Mouse (Mus musculus) cerebellum, postnatal 14 days (tissue): Measurements from ENCODE around the gene Gm14569.

Experiments
- DNase-seq, 2 experiments: peaks; one replicate each; pipeline ENCODE4 v3.0.0; 2021; ENCODE audit warnings: mixed read lengths in 2 of 2

Gm14569 gene

GRCm38 (mm10) chrX:36491730-36492129 lies at the start of gene Gm14569:
TSS of gene Gm14569 (minus strand) at chrX:36491830.
- no peak for DNase-seq

DNA sequence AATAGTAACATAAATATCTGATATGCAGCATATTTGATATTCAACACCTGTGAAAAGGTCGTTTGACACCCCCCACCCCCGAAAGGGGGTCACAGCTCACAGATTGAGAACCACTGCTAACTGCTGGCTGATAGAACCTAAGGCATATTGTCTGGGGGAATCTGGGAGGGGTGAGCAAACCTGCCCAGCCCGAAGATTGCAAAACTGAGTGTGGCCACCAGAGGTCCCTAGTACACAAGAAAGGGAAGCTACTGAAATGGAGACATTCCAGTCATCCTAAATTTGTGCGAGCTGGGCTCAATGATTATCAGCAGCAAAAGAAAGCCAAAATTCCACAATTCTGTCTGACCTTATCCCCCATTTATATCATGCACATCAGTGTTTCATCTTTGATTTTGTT lies 42.9 kb upstream of the Gm14569 start:
- DNase-seq: peak; percentile 81 to 91

DNA sequence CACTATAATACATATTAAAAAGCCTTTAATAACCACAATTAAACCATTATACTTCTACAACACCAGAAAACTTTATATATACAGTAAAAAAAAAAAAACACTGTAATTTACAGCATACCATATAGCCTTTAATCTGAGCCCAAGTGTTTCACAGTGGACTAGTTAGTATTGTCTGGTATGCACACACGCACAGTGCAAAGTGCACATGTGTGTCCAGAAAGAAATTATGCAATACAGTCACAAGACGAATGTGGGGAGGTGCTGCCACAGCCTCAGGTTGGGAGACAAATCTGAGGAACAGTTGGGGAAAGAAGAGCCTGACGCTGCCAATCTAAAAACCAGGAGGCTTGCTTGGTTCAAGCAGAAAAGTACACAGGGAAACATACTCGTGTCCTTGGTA lies 42.1 kb upstream of the Gm14569 start:
- no peak for DNase-seq

- DNase-seq: no peak
These were observed 38.6 kb upstream of the Gm14569 start for GRCm38 (mm10) chrX:36530251-36530650.

DNA sequence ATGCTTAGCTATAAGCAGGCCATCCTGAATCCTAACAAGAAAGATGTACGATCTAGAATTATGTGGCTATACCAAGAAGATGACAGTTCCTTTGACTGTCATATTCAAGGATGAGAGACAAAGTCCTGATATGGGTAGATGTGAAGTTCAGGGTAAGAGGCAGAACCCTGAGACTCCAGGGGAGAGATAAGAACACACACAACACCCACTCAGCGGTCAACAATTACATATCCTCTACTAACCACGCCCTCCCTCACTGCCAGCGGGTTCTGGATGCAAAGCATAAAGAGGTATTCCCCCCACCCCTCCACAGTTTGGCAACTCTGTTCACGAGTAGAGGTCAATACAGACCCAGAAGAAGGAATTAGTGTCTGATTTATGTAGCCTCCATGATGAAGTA lies 32.1 kb upstream of the Gm14569 start:
- no peak for DNase-seq

DNA sequence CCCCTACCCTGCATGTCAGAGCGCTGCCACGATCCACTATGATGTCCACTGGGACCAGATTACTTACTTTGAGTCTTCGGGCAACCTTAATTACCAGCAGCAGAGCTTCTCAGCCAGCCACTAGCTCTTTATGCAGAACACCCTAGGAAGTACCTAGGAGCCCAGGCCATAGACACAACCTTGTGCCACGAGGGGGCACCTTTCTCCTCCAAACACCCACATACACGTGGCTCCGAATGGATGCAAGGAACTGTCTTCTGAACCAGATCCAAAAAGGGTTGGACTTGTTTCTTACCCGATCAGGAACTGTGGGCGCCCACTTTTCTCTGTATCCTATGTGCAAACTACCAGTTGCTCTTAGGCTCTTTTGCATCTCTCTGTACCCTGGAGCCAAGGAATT lies 22.1 kb upstream of the Gm14569 start:
- no peak for DNase-seq

- peak in 1 of 2 experiments; percentile 4 for DNase-seq
These were observed 21.6 kb upstream of the Gm14569 start for GRCm38 (mm10) chrX:36513231-36513630.

DNA sequence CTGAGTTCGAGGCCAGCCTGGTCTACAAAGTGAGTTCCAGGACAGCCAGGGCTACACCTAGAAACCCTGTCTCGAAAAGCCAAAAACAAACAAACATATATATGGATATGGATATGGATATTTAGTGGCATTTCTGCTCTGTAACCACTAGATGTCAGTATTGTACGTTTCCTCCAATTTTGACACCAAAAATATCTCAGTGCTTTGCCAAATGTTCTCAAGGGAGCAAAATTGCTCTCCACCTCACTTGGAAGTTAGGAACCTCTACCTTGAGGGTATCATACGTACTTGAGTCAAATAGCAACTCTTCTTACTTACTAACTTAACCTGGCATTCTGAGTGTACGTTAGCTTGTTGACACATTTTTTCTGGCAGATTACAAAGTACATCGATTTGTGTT lies 15.2 kb upstream of the Gm14569 start:
- DNase-seq: peak in 1 of 2 experiments; percentile 3

GRCm38 (mm10) chrX:36489506-36489905 lies 2.1 kb downstream of the Gm14569 start:
- DNase-seq: peak; percentile 3 to 5

GRCm38 (mm10) chrX:36487996-36488395 lies 3.6 kb downstream of the Gm14569 start:
- peak in 1 of 2 experiments; percentile 2 for DNase-seq

DNA sequence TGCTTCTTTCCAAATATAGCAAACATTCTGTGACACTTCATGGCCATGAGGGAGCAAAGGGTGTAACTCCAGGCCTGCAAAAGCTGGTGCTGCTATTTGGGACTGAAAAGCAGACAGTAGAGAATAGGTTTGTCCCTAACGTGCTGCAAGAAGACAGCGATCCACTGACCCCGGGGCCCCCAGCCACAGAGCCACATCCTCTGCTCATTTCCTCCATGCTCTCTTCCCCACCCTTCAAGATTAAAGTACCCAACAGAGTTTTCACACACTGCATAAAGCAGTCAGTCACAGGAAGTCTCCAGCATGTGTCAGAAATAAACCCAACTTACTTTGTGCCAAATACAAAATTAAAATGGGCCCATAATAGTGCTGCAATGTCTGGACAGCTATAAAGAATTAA lies 16.8 kb downstream of the Gm14569 start:
- no peak for DNase-seq

GRCm38 (mm10) chrX:36474103-36474751 lies 17.4 kb downstream of the Gm14569 start:
- DNase-seq: no peak

GRCm38 (mm10) chrX:36456031-36456430 lies 35.6 kb downstream of the Gm14569 start:
- DNase-seq: peak; percentile 18 to 44

GRCm38 (mm10) chrX:36437932-36438331 lies 53.7 kb downstream of the Gm14569 start:
- no peak for DNase-seq

GRCm38 (mm10) chrX:36434993-36435392 lies 56.6 kb downstream of the Gm14569 start:
- DNase-seq: peak; percentile 0 to 4

DNA sequence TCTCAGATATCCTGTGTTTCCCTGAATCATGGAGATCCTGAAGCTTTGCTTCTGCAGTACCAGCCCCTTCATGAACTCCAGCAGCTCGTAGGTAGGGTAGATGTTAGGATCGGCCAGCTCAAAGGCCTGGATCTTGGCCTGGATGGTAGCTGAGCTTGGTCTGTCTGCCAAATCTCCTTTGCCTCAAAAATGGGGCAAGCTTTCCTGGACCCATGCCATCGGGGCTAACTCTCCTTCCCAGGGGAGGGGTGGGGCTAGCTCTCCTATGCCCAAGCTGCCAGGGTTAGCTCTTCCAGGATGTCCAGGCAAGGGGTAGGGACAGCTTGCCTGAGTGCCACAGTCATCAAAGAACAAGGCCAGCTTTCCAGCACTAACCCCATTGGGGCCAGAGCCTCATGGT lies 72.5 kb downstream of the Gm14569 start:
- peak; percentile 1 to 9 for DNase-seq

- DNase-seq: peak in 1 of 2 experiments; percentile 7
These were observed 89.3 kb downstream of the Gm14569 start for GRCm38 (mm10) chrX:36402316-36402715.

DNA sequence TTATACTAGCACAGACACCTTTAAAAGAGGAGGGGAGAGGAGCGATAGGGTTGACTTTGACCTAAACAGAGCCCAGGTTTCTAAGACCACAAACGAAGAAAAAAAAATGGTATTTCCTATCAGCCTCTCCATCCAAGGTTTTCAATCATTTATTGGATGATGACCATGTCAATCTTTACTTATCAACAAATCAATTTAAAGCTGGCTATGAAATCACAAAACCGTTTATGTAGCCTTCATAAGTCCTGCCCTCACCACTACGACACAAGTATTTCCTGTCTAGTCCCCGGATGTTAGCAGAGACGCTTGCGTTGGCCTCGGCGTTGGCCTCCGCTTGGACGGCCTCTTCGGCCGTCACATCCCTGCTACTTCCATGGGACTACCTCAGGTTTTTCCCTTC lies 90.7 kb downstream of the Gm14569 start, which contains the start of gene Gm6268:
Gene Gm6268 (plus strand): TSS at position 301 of the 400 bp plus-strand sequence.
- no peak for DNase-seq

DNA sequence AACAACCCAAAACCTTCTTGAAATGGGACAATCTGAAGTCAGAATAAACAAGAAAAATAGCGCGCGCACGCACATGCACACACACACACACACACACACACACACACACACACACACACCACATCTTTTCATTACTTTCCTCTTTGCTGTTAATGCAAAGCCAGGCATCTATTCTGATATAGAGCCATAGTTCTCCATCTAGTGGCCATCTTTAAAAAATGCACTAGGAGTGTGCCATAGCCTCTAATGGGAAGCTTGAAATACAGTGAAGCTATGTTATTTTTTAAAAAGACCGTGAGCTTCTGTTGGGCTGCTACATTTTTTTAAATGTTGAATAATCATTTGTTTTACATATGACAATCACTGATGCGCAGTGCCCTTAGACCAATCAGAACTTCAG lies 98.4 kb downstream of the Gm14569 start:
- DNase-seq: peak in 1 of 2 experiments; percentile 2

DNA sequence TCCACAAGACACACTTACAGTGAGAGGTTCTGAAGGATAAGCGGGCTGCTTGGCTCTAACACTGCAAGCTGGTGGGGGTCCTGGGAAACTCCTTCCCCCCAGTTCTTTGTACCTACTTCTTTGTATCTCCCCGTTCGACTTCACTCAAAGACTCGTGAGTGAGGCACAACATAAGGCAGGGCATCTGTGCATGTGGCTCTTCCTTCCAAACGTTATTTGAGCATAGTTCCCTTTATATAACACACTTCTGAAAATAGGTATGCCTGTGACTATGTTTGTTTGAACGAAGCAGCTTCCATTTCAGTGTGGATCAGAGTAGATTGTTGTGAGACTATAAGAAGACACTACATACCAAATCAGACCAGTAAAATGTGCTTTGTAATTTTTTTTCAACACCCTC lies 99.0 kb downstream of the Gm14569 start:
- DNase-seq: no peak

DNA sequence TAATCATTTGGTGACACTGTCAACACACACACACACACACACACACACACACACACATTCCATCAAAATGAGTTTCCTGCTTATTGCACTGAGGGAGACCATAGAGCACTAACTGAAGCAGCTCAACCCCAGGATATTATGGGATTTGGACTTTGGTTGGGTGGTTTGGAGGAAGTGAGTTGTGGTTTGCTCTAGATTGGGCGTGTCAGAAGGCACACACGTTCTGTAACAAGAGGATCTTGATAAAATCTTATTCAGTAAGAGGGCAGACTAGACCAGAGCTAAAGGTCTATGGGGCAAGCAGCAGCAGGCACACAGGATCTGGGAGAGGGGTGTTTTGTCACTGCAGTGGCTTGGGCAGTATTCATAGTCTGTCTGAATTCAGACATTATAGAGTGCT lies 101.1 kb downstream of the Gm14569 start:
- no peak for DNase-seq

DNA sequence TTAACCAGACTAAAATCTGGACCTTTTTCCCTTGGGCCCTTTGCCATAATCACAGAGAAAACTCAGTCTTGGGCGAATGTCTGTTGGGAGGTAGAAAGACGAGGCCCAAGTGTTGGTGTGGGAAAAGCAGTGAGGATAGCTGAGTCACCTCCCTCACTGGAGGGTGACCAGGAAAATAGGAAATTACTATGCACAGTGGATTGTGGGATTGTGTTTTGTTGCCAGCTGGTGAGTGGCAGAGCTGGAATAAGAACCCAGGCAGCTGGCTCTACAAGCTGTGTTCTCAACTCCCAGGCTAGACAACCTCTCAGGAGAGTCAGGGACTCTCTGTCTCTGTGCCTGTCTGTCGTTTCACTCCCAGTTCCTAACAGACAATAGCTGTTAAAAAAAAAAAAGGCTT lies 101.7 kb downstream of the Gm14569 start:
- peak; percentile 4 to 5 for DNase-seq

DNA sequence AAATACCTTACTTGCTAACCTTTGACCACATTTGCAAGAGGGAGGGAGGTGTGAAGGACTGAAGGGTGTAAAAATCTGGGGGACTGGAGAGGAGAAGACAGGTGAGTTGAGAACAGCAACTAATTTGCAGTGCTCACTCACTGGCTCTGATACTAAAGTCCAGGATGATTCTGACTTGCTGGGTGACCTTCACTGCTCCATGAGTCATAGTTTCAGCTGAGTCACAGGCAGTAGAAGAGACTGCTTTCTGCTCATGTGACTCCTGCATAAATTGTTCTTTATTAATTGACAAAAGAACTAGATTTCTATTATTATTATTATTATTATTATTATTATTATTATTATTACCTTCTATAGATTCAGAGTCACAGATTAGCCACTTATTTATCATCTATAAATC lies 106.3 kb downstream of the Gm14569 start:
- no peak for DNase-seq
